Mouse (Mus musculus): ENCODE measurements at regions not wholly inside any gene's neighbourhood (a gene's known extent, or its start where the extent isn't known, plus 50 kb on each side); places are given as distances from the start of the nearest gene placed in this dataset.

- no peaks in the 10 kb centered on the region for H3K27me3 ChIP-seq (ENCODE audit: control insufficient read depth, insufficient read depth, low read length)
- ATAC-seq (ENCODE audit: low FRiP score) (no peak), DNase-seq (ENCODE audit: low spot score) (no peak)
- H3K9me3 ChIP-seq (ENCODE audit: control insufficient read depth, low read length) = no peaks in the 10 kb centered on the region
- H3K36me3 ChIP-seq (ENCODE audit: control insufficient read depth, insufficient read depth, low read length) = no peaks in the 10 kb centered on the region
- H3K4me1 ChIP-seq (replicated peaks; ENCODE audit: control insufficient read depth, insufficient read depth, low read length) = no peaks in the 10 kb centered on the region
- no peak overlapping the region for H3K4me2 ChIP-seq (replicated peaks; ENCODE audit: low read depth, low read length)
- no peak overlapping the region for H3K4me3 ChIP-seq (ENCODE audit: low read depth, low read length)
- no peak overlapping the region for H3K27ac ChIP-seq (ENCODE audit: low read depth, low read length)
- H3K9ac ChIP-seq (ENCODE audit: low read depth, low read length) = no peak overlapping the region
- 85% methylated on average over 5 of the region's 5 CpGs for WGBS
These were observed 134.9 kb downstream of the Trib2 start for GRCm38 (mm10) chr12:15681678-15682355.

- WGBS = 91% methylated on average over 3 of the region's 3 CpGs
- no peak for ATAC-seq (ENCODE audit: low FRiP score)
- H3K36me3 ChIP-seq (ENCODE audit: control insufficient read depth, insufficient read depth, low read length) = no peaks in the 10 kb centered on the region
These were observed 140.6 kb downstream of the Trib2 start for GRCm38 (mm10) chr12:15676127-15676526.

GRCm38 (mm10) chr12:15659755-15660154 lies 157.0 kb downstream of the Trib2 start:
- DNase-seq (ENCODE audit: low spot score) (no peak), ATAC-seq (ENCODE audit: low FRiP score) (no peak)
- no peaks in the 10 kb centered on the region for H3K4me1 ChIP-seq (replicated peaks; ENCODE audit: control insufficient read depth, insufficient read depth, low read length)
- no peak overlapping the region for H3K27ac ChIP-seq (ENCODE audit: low read depth, low read length)
- no peak overlapping the region for H3K4me2 ChIP-seq (replicated peaks; ENCODE audit: low read depth, low read length)
- 74% methylated on average over 2 of the region's 2 CpGs for WGBS
- no peaks in the 10 kb centered on the region for H3K27me3 ChIP-seq (ENCODE audit: control insufficient read depth, insufficient read depth, low read length)
- no peaks in the 10 kb centered on the region for H3K9me3 ChIP-seq (ENCODE audit: control insufficient read depth, low read length)
- H3K9ac ChIP-seq (ENCODE audit: low read depth, low read length) = no peak overlapping the region
- H3K36me3 ChIP-seq (ENCODE audit: control insufficient read depth, insufficient read depth, low read length) = no peaks in the 10 kb centered on the region
- no peak overlapping the region for H3K4me3 ChIP-seq (ENCODE audit: low read depth, low read length)

More at GRCm38 (mm10) chr12:15676127-15676526, 140.6 kb downstream of the Trib2 start:
- Histone ChIP-seq H3K27me3 (ENCODE audit: control insufficient read depth, insufficient read depth, low read length) (no peaks in the 10 kb centered on the region), H3K4me3 (ENCODE audit: low read depth, low read length) (no peak overlapping the region), H3K9me3 (ENCODE audit: control insufficient read depth, low read length) (no peaks in the 10 kb centered on the region), H3K27ac (ENCODE audit: low read depth, low read length) (no peak overlapping the region), H3K9ac (ENCODE audit: low read depth, low read length) (no peak overlapping the region), H3K4me1 (replicated peaks; ENCODE audit: control insufficient read depth, insufficient read depth, low read length) (no peaks in the 10 kb centered on the region), H3K4me2 (replicated peaks; ENCODE audit: low read depth, low read length) (no peak overlapping the region)
- DNase-seq (ENCODE audit: low spot score) = no peak

GRCm38 (mm10) chr12:15659332-15659731 lies 157.4 kb downstream of the Trib2 start:
- Histone ChIP-seq H3K9me3 (ENCODE audit: control insufficient read depth, low read length) (no peaks in the 10 kb centered on the region), H3K4me2 (replicated peaks; ENCODE audit: low read depth, low read length) (no peak overlapping the region), H3K27me3 (ENCODE audit: control insufficient read depth, insufficient read depth, low read length) (no peaks in the 10 kb centered on the region), H3K36me3 (ENCODE audit: control insufficient read depth, insufficient read depth, low read length) (no peaks in the 10 kb centered on the region), H3K27ac (ENCODE audit: low read depth, low read length) (no peak overlapping the region), H3K9ac (ENCODE audit: low read depth, low read length) (no peak overlapping the region), H3K4me3 (ENCODE audit: low read depth, low read length) (no peak overlapping the region), H3K4me1 (replicated peaks; ENCODE audit: control insufficient read depth, insufficient read depth, low read length) (no peaks in the 10 kb centered on the region)
- DNase-seq (ENCODE audit: low spot score) = no peak
- ATAC-seq (ENCODE audit: low FRiP score) = no peak
- 88% methylated on average over 2 of the region's 2 CpGs for WGBS

GRCm38 (mm10) chr12:15657748-15658251 lies 158.9 kb downstream of the Trib2 start:
- ATAC-seq (ENCODE audit: low FRiP score) = no peak
- no peak for DNase-seq (ENCODE audit: low spot score)
- WGBS = 89% methylated on average over 3 of the region's 3 CpGs

GRCm38 (mm10) chr12:15654585-15654984 lies 162.1 kb downstream of the Trib2 start:
- DNase-seq (ENCODE audit: low spot score) = no peak
- Histone ChIP-seq H3K36me3 (ENCODE audit: control insufficient read depth, insufficient read depth, low read length) (no peaks in the 10 kb centered on the region), H3K4me2 (replicated peaks; ENCODE audit: low read depth, low read length) (no peak overlapping the region), H3K9me3 (ENCODE audit: control insufficient read depth, low read length) (no peaks in the 10 kb centered on the region), H3K27me3 (ENCODE audit: control insufficient read depth, insufficient read depth, low read length) (no peaks in the 10 kb centered on the region), H3K4me1 (replicated peaks; ENCODE audit: control insufficient read depth, insufficient read depth, low read length) (no peaks in the 10 kb centered on the region), H3K4me3 (ENCODE audit: low read depth, low read length) (no peak overlapping the region), H3K9ac (ENCODE audit: low read depth, low read length) (no peak overlapping the region), H3K27ac (ENCODE audit: low read depth, low read length) (no peak overlapping the region)
- no peak for ATAC-seq (ENCODE audit: low FRiP score)
- 90% methylated on average over 4 of the region's 4 CpGs for WGBS

More at GRCm38 (mm10) chr12:15657748-15658251, 158.9 kb downstream of the Trib2 start:
- H3K9ac ChIP-seq (ENCODE audit: low read depth, low read length) = no peak overlapping the region
- H3K4me1 ChIP-seq (replicated peaks; ENCODE audit: control insufficient read depth, insufficient read depth, low read length) = no peaks in the 10 kb centered on the region
- H3K4me3 ChIP-seq (ENCODE audit: low read depth, low read length) = no peak overlapping the region
- H3K9me3 ChIP-seq (ENCODE audit: control insufficient read depth, low read length) = no peaks in the 10 kb centered on the region
- H3K27ac ChIP-seq (ENCODE audit: low read depth, low read length) = no peak overlapping the region
- H3K36me3 ChIP-seq (ENCODE audit: control insufficient read depth, insufficient read depth, low read length) = no peaks in the 10 kb centered on the region
- no peaks in the 10 kb centered on the region for H3K27me3 ChIP-seq (ENCODE audit: control insufficient read depth, insufficient read depth, low read length)
- no peak overlapping the region for H3K4me2 ChIP-seq (replicated peaks; ENCODE audit: low read depth, low read length)

GRCm38 (mm10) chr12:15653357-15653763 lies 163.4 kb downstream of the Trib2 start:
- Histone ChIP-seq H3K4me1 (replicated peaks; ENCODE audit: control insufficient read depth, insufficient read depth, low read length) (no peaks in the 10 kb centered on the region), H3K27me3 (ENCODE audit: control insufficient read depth, insufficient read depth, low read length) (no peaks in the 10 kb centered on the region), H3K4me3 (ENCODE audit: low read depth, low read length) (no peak overlapping the region), H3K27ac (ENCODE audit: low read depth, low read length) (no peak overlapping the region), H3K36me3 (ENCODE audit: control insufficient read depth, insufficient read depth, low read length) (no peaks in the 10 kb centered on the region), H3K4me2 (replicated peaks; ENCODE audit: low read depth, low read length) (no peak overlapping the region), H3K9me3 (ENCODE audit: control insufficient read depth, low read length) (no peaks in the 10 kb centered on the region), H3K9ac (ENCODE audit: low read depth, low read length) (no peak overlapping the region)
- WGBS = 64% methylated on average over 8 of the region's 8 CpGs
- no peak for ATAC-seq (ENCODE audit: low FRiP score)
- no peak for DNase-seq (ENCODE audit: low spot score)

- H3K4me2 ChIP-seq (replicated peaks; ENCODE audit: low read depth, low read length) = no peak overlapping the region
- H3K9me3 ChIP-seq (ENCODE audit: control insufficient read depth, low read length) = no peaks in the 10 kb centered on the region
- no peaks in the 10 kb centered on the region for H3K27me3 ChIP-seq (ENCODE audit: control insufficient read depth, insufficient read depth, low read length)
- H3K27ac ChIP-seq (ENCODE audit: low read depth, low read length) = no peak overlapping the region
- H3K36me3 ChIP-seq (ENCODE audit: control insufficient read depth, insufficient read depth, low read length) = no peaks in the 10 kb centered on the region
- DNase-seq (ENCODE audit: low spot score) = no peak
- ATAC-seq (ENCODE audit: low FRiP score) = no peak
- H3K9ac ChIP-seq (ENCODE audit: low read depth, low read length) = no peak overlapping the region
- no peaks in the 10 kb centered on the region for H3K4me1 ChIP-seq (replicated peaks; ENCODE audit: control insufficient read depth, insufficient read depth, low read length)
- H3K4me3 ChIP-seq (ENCODE audit: low read depth, low read length) = no peak overlapping the region
- WGBS = 87% methylated on average over 2 of the region's 2 CpGs
These were observed 165.4 kb downstream of the Trib2 start for GRCm38 (mm10) chr12:15651293-15651692.

- DNase-seq (ENCODE audit: low spot score) (no peak), ATAC-seq (ENCODE audit: low FRiP score) (no peak)
- Histone ChIP-seq H3K9me3 (ENCODE audit: control insufficient read depth, low read length) (no peaks in the 10 kb centered on the region), H3K27me3 (ENCODE audit: control insufficient read depth, insufficient read depth, low read length) (no peaks in the 10 kb centered on the region), H3K4me2 (replicated peaks; ENCODE audit: low read depth, low read length) (no peak overlapping the region), H3K4me3 (ENCODE audit: low read depth, low read length) (no peak overlapping the region), H3K36me3 (ENCODE audit: control insufficient read depth, insufficient read depth, low read length) (no peaks in the 10 kb centered on the region), H3K27ac (ENCODE audit: low read depth, low read length) (no peak overlapping the region), H3K9ac (ENCODE audit: low read depth, low read length) (no peak overlapping the region), H3K4me1 (replicated peaks; ENCODE audit: control insufficient read depth, insufficient read depth, low read length) (no peaks in the 10 kb centered on the region)
- 76% methylated on average over 4 of the region's 4 CpGs for WGBS
These were observed 166.8 kb downstream of the Trib2 start for GRCm38 (mm10) chr12:15649906-15650305.
